Mouse (Mus musculus) yolk sac, embryonic 10.5 days (tissue): ENCODE measurements around the gene Cdk5rap3.

Source experiments
- DNase-seq: peaks from one replicate; pipeline ENCODE4 v3.0.0-alpha.2; 2017; ENCODE audit warnings: low spot score

Gene Cdk5rap3

GRCm38 (mm10) chr11:96895886-96896285 is 20.4 kb downstream of the Cdk5rap3 start:
- no peak for DNase-seq

- no peak for DNase-seq
These were observed 23.0 kb downstream of the Cdk5rap3 start for GRCm38 (mm10) chr11:96893203-96893842.

GRCm38 (mm10) chr11:96891784-96892527 is 24.3 kb downstream of the Cdk5rap3 start:
- DNase-seq, result no peak

- no peak for DNase-seq
These were observed 29.3 kb downstream of the Cdk5rap3 start for GRCm38 (mm10) chr11:96886942-96887546.

- DNase-seq, result no peak
These were observed 30.4 kb downstream of the Cdk5rap3 start for GRCm38 (mm10) chr11:96885901-96886340.

GRCm38 (mm10) chr11:96880296-96880695 is 36.0 kb downstream of the Cdk5rap3 start:
- DNase-seq, result peak; percentile 48

- no peak for DNase-seq
These were observed 36.9 kb downstream of the Cdk5rap3 start for GRCm38 (mm10) chr11:96879359-96879758.

GRCm38 (mm10) chr11:96878715-96879114 is 37.6 kb downstream of the Cdk5rap3 start:
- DNase-seq, result no peak

- DNase-seq, result no peak
These were observed 39.2 kb downstream of the Cdk5rap3 start for GRCm38 (mm10) chr11:96877071-96877470.

- no peak for DNase-seq
These were observed 39.8 kb downstream of the Cdk5rap3 start for GRCm38 (mm10) chr11:96876300-96877040.

GRCm38 (mm10) chr11:96875745-96876144 is 40.6 kb downstream of the Cdk5rap3 start:
- DNase-seq, result peak; percentile 77

- no peak for DNase-seq
These were observed 41.0 kb downstream of the Cdk5rap3 start for GRCm38 (mm10) chr11:96875270-96875669.

- DNase-seq, result peak; percentile 17
These were observed 42.6 kb downstream of the Cdk5rap3 start for GRCm38 (mm10) chr11:96873601-96874140.

- peak; percentile 56 for DNase-seq
These were observed 43.6 kb downstream of the Cdk5rap3 start for GRCm38 (mm10) chr11:96872441-96873379.

- peak; percentile 25 for DNase-seq
These were observed 49.1 kb downstream of the Cdk5rap3 start for GRCm38 (mm10) chr11:96867149-96867548.

- peak; percentile 43 for DNase-seq
These were observed 52.9 kb downstream of the Cdk5rap3 start for GRCm38 (mm10) chr11:96863206-96863995.

- no peak for DNase-seq
These were observed 53.8 kb downstream of the Cdk5rap3 start for GRCm38 (mm10) chr11:96862534-96862933.

- peak; percentile 90 for DNase-seq
These were observed 54.4 kb downstream of the Cdk5rap3 start for GRCm38 (mm10) chr11:96861878-96862289.

GRCm38 (mm10) chr11:96861446-96861845 is 54.9 kb downstream of the Cdk5rap3 start:
- DNase-seq, result no peak

- DNase-seq, result peak; percentile 65
These were observed 55.7 kb downstream of the Cdk5rap3 start for GRCm38 (mm10) chr11:96860564-96860963.
